12 mouse cellular contexts compared by ENCODE assay signal in genomic region chr4:47807877-47808276, GRCm38 (mm10).
DNase-seq lines count a peak whose midpoint lies in the region; ATAC-seq and TF ChIP-seq lines count a peak whose summit lies in the region.
"Had no signal": no experiment of that assay in that cellular context is flagged by ENCODE, and none has a peak within 500 bp of the region (broad histone marks: within the 10 kb centered on the region; RNA-seq: fewer than 3 reads in every experiment).

No protein-coding gene starts in this region.

- WGBS in forebrain, embryonic 14.5 days, result 6% methylated on average over 3 of the region's 3 CpGs
- WGBS in forebrain, embryonic 11.5 days, result 7% methylated on average over 3 of the region's 3 CpGs
- 20% methylated on average over 3 of the region's 3 CpGs for WGBS in cerebellum, adult 2 months
- WGBS in embryonic facial prominence, embryonic 10.5 days, result 10% methylated on average over 3 of the region's 3 CpGs
- WGBS in kidney, adult 2 months, result 24% methylated on average over 3 of the region's 3 CpGs

- TF ChIP-seq CTCF in cerebellum, adult 2 months (IDR thresholded peaks at IDR 0.05; ENCODE audit: borderline replicate concordance, insufficient read depth, low read depth, low read length), result peak; percentile 46
- no peak for TF ChIP-seq CTCF in kidney, adult 2 months (conservative IDR thresholded peaks at IDR 0.05; ENCODE audit: insufficient read depth, insufficient read length, low read depth, low read length)

- no peaks in the 10 kb centered on the region for H3K4me1 ChIP-seq in forebrain, embryonic 14.5 days (ENCODE audit: control insufficient read depth, insufficient read depth, low read length)
- H3K4me1 ChIP-seq in forebrain, embryonic 11.5 days (replicated peaks; ENCODE audit: control insufficient read depth, insufficient read depth, low read length), result no peaks in the 10 kb centered on the region
- peaks cover 3% of the 10 kb centered on the region for H3K4me1 ChIP-seq in cerebellum, adult 2 months (ENCODE audit: control insufficient read depth, insufficient read depth, low read length)
- H3K4me1 ChIP-seq in embryonic facial prominence, embryonic 10.5 days, result no peaks in the 10 kb centered on the region
- H3K4me1 ChIP-seq in kidney, adult 2 months (ENCODE audit: control insufficient read depth, insufficient read depth, low read length), result no peaks in the 10 kb centered on the region
- H3K4me1 ChIP-seq: megakaryocyte, embryonic 14.5 days had no signal

- peak; percentile 22 for DNase-seq in forebrain, embryonic 14.5 days (ENCODE audit: low spot score)
- no peak for DNase-seq in forebrain, embryonic 11.5 days (ENCODE audit: low spot score)
- peak; percentile 32 for DNase-seq in left cerebral cortex, postnatal 4 days
- no peak for DNase-seq in left cerebral cortex, postnatal 36 days (ENCODE audit: low spot score in 2 of 2)
- DNase-seq in cerebellum, adult 2 months, result peak; percentile 42 to 65
- peak; percentile 13 for DNase-seq in embryonic facial prominence, embryonic 10.5 days (ENCODE audit: low spot score)
- no peak for DNase-seq in kidney, adult 2 months
- no peak for DNase-seq in frontal cortex, postnatal 14 days (ENCODE audit: low spot score in 2 of 2)
- DNase-seq: gastrocnemius, postnatal 10 days had no signal

- no peaks in the 10 kb centered on the region for H3K9me3 ChIP-seq in forebrain, embryonic 14.5 days (replicated peaks; ENCODE audit: control insufficient read depth, low read length)
- no peaks in the 10 kb centered on the region for H3K9me3 ChIP-seq in forebrain, embryonic 11.5 days (ENCODE audit: control insufficient read depth, low read length)
- no peaks in the 10 kb centered on the region for H3K9me3 ChIP-seq in embryonic facial prominence, embryonic 10.5 days
- H3K9me3 ChIP-seq: heart, embryonic 15.5 days had no signal

- no peaks in the 10 kb centered on the region for H3K36me3 ChIP-seq in forebrain, embryonic 14.5 days (ENCODE audit: control insufficient read depth, insufficient read depth, low read length)
- H3K36me3 ChIP-seq in forebrain, embryonic 11.5 days (ENCODE audit: control insufficient read depth, insufficient read depth, low read length), result no peaks in the 10 kb centered on the region
- H3K36me3 ChIP-seq in embryonic facial prominence, embryonic 10.5 days (replicated peaks), result no peaks in the 10 kb centered on the region
- no peaks in the 10 kb centered on the region for H3K36me3 ChIP-seq in kidney, adult 2 months (ENCODE audit: control insufficient read depth, insufficient read depth, low read length)
- H3K36me3 ChIP-seq: heart, embryonic 15.5 days had no signal

- TF ChIP-seq POLR2A in cerebellum, adult 2 months (IDR thresholded peaks at IDR 0.05; ENCODE audit: borderline replicate concordance, insufficient read depth, low read length), result no peak
- TF ChIP-seq POLR2A in kidney, adult 2 months (IDR thresholded peaks at IDR 0.05; ENCODE audit: low read depth, low read length), result no peak

- intact Hi-C loops in left cerebral cortex, postnatal 4 days (cut with DNase I), result no loop called here
- intact Hi-C loops in left cerebral cortex, postnatal 36 days (cut with DNase I), result no loop called here

- H3K4me2 ChIP-seq in forebrain, embryonic 14.5 days (ENCODE audit: low read length), result no peak overlapping the region
- H3K4me2 ChIP-seq in forebrain, embryonic 11.5 days (ENCODE audit: low read depth, low read length, severe bottlenecking), result no peak overlapping the region
- H3K4me2 ChIP-seq: heart, embryonic 15.5 days had no signal

- no peaks in the 10 kb centered on the region for H3K27me3 ChIP-seq in forebrain, embryonic 14.5 days (replicated peaks; ENCODE audit: control insufficient read depth, insufficient read depth, low read length)
- H3K27me3 ChIP-seq in forebrain, embryonic 11.5 days (ENCODE audit: control insufficient read depth, insufficient read depth, low read length), result no peaks in the 10 kb centered on the region
- no peaks in the 10 kb centered on the region for H3K27me3 ChIP-seq in cerebellum, adult 2 months (ENCODE audit: control insufficient read depth, insufficient read depth, low read length)
- no peaks in the 10 kb centered on the region for H3K27me3 ChIP-seq in embryonic facial prominence, embryonic 10.5 days (replicated peaks; ENCODE audit: low read depth, poor library complexity, severe bottlenecking)
- H3K27me3 ChIP-seq in kidney, adult 2 months (replicated peaks; ENCODE audit: control insufficient read depth, insufficient read depth, low read length), result no peaks in the 10 kb centered on the region
- H3K27me3 ChIP-seq: heart, embryonic 15.5 days; megakaryocyte, embryonic 14.5 days had no signal

- no peak overlapping the region for H3K27ac ChIP-seq in forebrain, embryonic 14.5 days (ENCODE audit: low read depth, low read length)
- H3K27ac ChIP-seq in forebrain, embryonic 11.5 days (ENCODE audit: low read depth, low read length), result no peak overlapping the region
- H3K27ac ChIP-seq in cerebellum, adult 2 months (ENCODE audit: insufficient read depth, low read length), result no peak overlapping the region
- no peak overlapping the region for H3K27ac ChIP-seq in embryonic facial prominence, embryonic 10.5 days (replicated peaks)
- H3K27ac ChIP-seq in kidney, adult 2 months (ENCODE audit: insufficient read depth, low read depth, low read length), result no peak overlapping the region
- H3K27ac ChIP-seq: heart, embryonic 15.5 days had no signal

- H3K9ac ChIP-seq in forebrain, embryonic 14.5 days (ENCODE audit: low read length), result no peak overlapping the region
- no peak overlapping the region for H3K9ac ChIP-seq in forebrain, embryonic 11.5 days (ENCODE audit: low read length)
- H3K9ac ChIP-seq: heart, embryonic 15.5 days had no signal

- no peak for ATAC-seq in forebrain, embryonic 14.5 days
- no peak for ATAC-seq in forebrain, embryonic 11.5 days (replicated peaks; ENCODE audit: low FRiP score)

- H3K4me3 ChIP-seq in forebrain, embryonic 14.5 days (ENCODE audit: low read depth, low read length), result no peak overlapping the region
- H3K4me3 ChIP-seq in forebrain, embryonic 11.5 days (ENCODE audit: low read depth, low read length), result no peak overlapping the region
- H3K4me3 ChIP-seq in cerebellum, adult 2 months (replicated peaks; ENCODE audit: insufficient read depth, low read depth, low read length), result no peak overlapping the region
- H3K4me3 ChIP-seq in embryonic facial prominence, embryonic 10.5 days, result no peak overlapping the region
- no peak overlapping the region for H3K4me3 ChIP-seq in kidney, adult 2 months (ENCODE audit: insufficient read depth, low read depth, low read length)
- H3K4me3 ChIP-seq: erythroblast, embryonic 14.5 days; heart, embryonic 15.5 days; megakaryocyte, embryonic 14.5 days had no signal

Comparison
In these comparisons a context has a peak if more than half of its experiments do, and no peak if none do; other contexts are left out.
1. DNase-seq: peak in forebrain, embryonic 14.5 days (single experiment), left cerebral cortex, postnatal 4 days (single experiment), cerebellum, adult 2 months (2 of 2) and embryonic facial prominence, embryonic 10.5 days (single experiment); none in forebrain, embryonic 11.5 days (single experiment), left cerebral cortex, postnatal 36 days (0 of 2), kidney, adult 2 months (single experiment) and frontal cortex, postnatal 14 days (0 of 2).